Mouse (Mus musculus) kidney, postnatal 25 days (tissue): Measurements from ENCODE around the gene Prss33.
A peak's percentile ranks its signal among the peaks of the same experiment; 100 is the strongest.
"Not testable (repeated sequence)": the region's sequence is repeated elsewhere in the genome, so short reads cannot be mapped to it uniquely, and the experiment has no call there.

Experiments used
- DNase-seq, 2 experiments: peaks; one replicate each; pipeline ENCODE4 v3.0.0; 2021; ENCODE audit warnings: mixed read lengths in 2 of 2

Gene Prss33

GRCm38 (mm10) chr17:23836006-23836575 is at the start of gene Prss33:
Gene Prss33, minus strand, starts transcription at chr17:23836056.
- no peak for DNase-seq

- not testable (repeated sequence) for DNase-seq
Observed at GRCm38 (mm10) chr17:23880576-23880975, 44.7 kb upstream of the Prss33 start, which contains the start of the genes Dcpp1 and Dcpp2. Gene Dcpp1, plus strand, starts transcription at chr17:23880876. Gene Dcpp2, plus strand, starts transcription at chr17:23880880.

GRCm38 (mm10) chr17:23877166-23877565 is 41.3 kb upstream of the Prss33 start:
- no peak for DNase-seq

GRCm38 (mm10) chr17:23876741-23877140 is 40.9 kb upstream of the Prss33 start:
- no peak for DNase-seq

DNA sequence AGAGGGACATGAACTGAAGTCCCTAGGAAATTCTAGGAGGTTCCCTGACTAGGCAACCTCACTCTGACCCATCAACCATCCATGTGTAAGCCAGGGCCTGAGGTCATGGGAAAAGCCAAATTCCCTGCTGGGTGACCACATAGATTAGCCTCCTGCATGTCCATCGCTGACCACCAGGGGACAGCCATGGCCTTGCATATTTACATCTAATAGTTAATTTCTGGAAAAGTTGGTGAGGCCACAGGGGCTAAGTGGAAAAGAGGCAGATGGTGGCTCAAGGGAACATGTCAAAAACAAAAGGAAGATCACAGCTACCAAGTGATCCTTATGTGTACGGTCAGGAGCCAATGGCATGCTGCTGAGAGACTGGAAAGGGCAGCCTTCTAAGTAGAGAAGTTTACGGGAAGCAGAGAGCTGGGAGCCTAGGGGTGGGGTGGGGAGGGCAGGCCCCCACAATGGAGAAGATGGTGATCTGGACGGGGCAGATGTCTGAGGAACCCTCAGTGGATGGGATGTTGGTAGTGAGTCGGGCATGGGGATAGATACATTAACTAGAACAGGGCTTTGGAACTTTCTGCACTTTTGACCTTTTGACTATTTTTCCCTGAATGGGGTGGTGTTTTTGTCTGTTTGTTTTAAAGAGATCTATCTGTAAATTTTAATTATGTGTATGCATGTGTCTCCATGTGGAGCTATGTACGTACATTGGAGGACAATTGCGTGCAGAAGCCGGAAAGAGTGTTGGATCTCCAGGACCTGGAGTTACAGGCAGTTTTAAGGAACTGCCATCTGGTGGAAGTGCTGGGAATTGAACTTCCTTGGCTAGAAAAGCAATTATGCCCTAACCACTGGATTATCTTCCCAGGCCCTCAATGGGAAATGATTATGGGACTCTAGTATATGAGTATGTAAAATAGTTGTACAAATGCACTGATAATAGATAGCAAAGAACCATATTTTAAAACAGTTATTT is 38.3 kb upstream of the Prss33 start:
- DNase-seq, result peak; percentile 63 to 76

DNA sequence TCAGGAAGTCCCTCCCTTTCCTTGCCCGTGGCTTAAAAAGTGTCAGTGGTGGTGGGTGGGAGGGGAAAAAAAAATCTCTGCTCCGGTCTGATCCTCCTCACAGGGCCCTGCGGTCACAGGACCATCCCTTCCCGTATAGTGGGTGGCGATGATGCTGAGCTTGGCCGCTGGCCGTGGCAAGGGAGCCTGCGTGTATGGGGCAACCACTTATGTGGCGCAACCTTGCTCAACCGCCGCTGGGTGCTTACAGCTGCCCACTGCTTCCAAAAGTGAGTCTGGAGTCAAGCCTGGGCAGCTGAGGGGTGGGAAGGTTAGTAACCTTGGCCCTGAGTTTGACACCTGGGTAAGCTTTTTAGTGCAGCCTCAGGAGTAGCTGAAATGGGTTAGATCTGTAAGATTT is 32.7 kb upstream of the Prss33 start:
- no peak for DNase-seq

- DNase-seq, result no peak
Observed at GRCm38 (mm10) chr17:23867756-23868155, 31.9 kb upstream of the Prss33 start, which contains the start of gene Prss21. Gene Prss21, plus strand, starts transcription at chr17:23868056.

GRCm38 (mm10) chr17:23862926-23863325 is 27.1 kb upstream of the Prss33 start:
- DNase-seq, result peak in 1 of 2 experiments; percentile 9

- no peak for DNase-seq
Observed at GRCm38 (mm10) chr17:23857913-23858312, 22.1 kb upstream of the Prss33 start.

- no peak for DNase-seq
Observed at GRCm38 (mm10) chr17:23857193-23857592, 21.3 kb upstream of the Prss33 start.

DNA sequence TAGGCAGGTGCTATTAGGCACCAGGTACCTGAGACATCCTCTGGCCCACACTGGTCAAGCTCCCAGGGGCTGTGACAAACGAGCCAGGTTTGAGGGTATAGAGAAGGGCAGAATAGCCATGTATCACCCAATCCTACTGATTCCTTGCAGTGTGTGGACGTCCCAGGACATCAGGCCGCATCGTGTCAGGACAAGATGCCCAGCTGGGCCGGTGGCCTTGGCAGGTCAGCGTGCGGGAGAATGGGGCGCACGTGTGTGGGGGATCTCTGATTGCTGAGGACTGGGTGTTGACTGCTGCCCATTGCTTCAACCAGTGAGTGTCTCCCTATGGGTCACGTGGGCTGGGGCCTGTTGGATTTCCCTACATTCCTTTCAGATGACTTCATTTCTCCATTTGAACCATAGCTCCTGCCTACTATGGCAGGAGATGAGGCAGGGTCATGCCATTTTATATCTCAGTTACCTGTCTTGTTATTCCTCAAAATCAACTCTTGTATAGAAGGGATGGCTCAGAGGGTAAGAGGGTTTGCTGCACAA is 18.4 kb upstream of the Prss33 start:
- DNase-seq, result no peak

DNA sequence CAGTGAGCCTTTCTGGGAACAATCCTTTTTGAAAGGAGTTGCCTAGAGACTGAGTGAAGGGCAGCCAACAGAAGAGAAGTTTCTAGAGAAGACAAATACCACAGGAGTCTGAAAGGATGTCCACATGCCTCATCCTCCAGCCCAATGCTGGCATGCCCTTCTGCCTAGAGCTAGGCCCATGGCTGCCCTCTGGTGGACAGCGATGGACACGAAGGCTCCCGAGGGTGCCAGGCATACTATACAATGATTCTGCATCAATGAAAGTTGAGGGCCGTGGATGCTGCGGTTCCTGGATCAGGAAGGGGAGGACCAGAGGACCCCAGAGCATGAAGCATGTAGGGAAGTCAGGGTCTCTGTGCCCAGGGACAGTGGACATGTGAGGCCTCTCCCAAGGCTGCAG is 17.4 kb upstream of the Prss33 start:
- DNase-seq, result peak; percentile 69 to 74

DNA sequence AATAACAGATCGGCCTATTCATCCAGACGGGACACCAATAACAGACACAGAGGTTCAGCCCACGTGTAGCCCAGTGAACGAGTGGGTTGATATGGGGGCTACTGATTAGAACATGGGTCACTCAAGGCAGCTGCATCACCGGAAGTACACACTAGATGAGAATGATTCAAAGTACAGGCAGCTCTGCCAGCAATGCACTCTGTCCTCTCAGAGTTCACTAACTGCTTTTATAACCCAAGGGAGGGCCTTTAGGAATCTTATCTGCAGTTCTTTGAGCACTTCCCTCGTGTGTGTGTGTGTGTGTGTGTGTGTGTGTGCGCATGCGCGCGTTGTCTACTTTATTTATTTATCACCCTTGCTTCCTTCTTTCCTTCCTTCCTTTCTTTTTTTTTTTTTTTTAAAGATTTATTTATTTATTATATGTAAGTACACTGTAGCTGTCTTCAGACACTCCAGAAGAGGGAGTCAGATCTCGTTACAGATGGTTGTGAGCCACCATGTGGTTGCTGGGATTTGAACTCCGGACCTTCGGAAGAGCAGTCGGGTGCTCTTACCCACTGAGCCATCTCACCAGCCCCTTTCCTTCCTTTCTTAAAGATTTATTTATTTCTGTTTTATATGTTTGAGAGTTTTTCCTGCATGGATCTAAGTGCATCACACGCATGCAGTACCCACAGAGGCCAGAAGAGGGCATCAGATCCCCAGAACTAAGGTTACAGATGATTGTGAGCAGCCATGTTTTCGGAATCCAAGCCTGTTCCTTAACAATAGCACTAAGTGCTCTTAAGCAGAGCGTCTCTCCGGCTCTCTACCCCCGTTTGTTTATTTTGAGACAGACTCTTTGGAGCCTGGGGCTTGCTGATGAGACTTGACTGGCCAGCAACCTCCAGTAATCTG is 15.2 kb upstream of the Prss33 start:
- peak; percentile 59 to 82 for DNase-seq

DNA sequence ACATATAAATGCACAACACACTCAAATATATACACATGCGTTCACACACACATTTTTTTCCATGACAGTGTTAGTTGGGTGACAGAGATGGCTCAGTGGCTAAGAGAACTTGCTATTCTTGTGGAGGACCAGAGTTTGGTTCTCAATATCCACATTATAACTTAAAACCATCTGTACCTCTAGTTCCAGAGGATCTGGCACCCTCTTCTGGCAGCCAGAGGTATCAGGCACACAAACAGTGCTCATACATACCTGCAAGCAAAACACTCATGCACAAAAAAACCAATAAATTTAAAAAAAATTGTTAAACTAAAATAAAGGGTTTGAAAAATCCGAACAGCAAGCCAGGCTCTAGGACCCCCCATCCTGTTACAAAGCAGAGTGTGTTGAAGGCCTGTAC is 14.2 kb upstream of the Prss33 start:
- DNase-seq, result no peak

DNA sequence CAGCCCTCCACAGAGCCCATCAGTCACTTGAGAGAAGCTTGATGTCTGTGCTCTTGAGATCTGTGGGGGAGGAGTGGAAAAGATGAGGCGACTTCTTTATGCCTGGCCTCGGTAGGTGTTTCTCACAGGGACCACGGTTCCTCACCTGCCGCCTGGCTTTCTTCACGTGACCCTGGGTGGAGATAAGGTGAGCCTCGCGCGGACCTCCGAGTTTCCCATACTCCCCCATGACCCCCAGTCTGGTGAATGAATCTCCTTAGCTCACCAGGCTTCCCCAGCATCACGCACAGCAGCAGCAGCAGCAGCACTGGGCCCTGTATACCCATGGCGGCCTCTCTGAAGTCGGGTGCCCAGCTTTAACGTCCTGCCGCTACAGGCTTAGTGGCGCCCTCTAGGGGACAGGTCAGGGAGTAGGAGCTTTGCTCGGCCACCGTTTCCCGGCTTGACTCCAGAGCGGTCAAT is 8.0 kb upstream of the Prss33 start, which contains the start of the genes Prss32 and Prss41:
Prss32 (plus strand) TSS at position 44 of the 462 bp plus-strand sequence.
Prss41 (minus strand) TSS at position 361 of the 462 bp plus-strand sequence.
- DNase-seq, result peak; percentile 65 to 66

GRCm38 (mm10) chr17:23843141-23843811 is 7.4 kb upstream of the Prss33 start:
- peak in 1 of 2 experiments; percentile 36 for DNase-seq

GRCm38 (mm10) chr17:23841145-23841544 is 5.3 kb upstream of the Prss33 start:
- peak in 1 of 2 experiments; percentile 89 for DNase-seq

DNA sequence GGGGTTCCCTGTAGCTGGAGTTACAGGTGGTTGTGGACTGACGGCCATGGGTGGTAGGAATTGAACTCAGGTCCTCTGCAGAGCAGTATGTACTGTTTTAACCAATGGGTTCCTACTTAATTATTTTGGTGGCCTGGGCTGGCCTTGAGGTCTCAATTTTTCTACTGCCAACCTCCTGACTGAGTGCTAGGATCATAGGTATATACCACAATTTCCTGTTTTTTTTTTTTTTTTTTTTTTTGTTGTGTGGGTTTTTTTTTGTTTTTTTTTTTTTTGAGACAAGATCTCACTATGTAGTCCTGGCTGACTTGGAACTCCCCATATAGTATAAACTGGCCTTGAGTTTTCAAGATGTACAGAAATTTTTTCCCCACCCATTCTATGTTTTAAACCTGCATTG is 4.7 kb downstream of the Prss33 start:
- DNase-seq, result no peak

- peak; percentile 90 to 93 for DNase-seq
Observed at GRCm38 (mm10) chr17:23829064-23829619, 6.7 kb downstream of the Prss33 start, which contains the start of gene Elob. Gene Elob, minus strand, starts transcription at chr17:23829136.

GRCm38 (mm10) chr17:23828271-23829001 is 7.4 kb downstream of the Prss33 start:
- DNase-seq, result peak; percentile 37 to 70
